Mouse (Mus musculus) left cerebral cortex, adult 2 months (tissue): Measurements from ENCODE around the gene Syt12. TPM values are rescaled to one million over a fixed set of nuclear protein-coding genes. Genes with fewer than 3 reads are reported as not detected.

ENCODE experiments used
- DNase-seq, 2 experiments: peaks; one replicate each; pipeline ENCODE4 v3.0.0; 2021 to 2022; ENCODE audit warnings: low spot score in 2 of 2, mixed read lengths in 1 of 2; ENCODE audit errors: extremely low spot score in 1 of 2
- H3K27ac ChIP-seq: fragments of 200-600 bp; 2 replicates; pipeline ENCODE4 v1.8.1; 2022
- H3K4me3 ChIP-seq: fragments of 200-600 bp; 2 replicates; pipeline ENCODE4 v1.8.1; 2022
- CTCF ChIP-seq: fragments of 200-600 bp; IDR thresholded peaks from 2 replicates; pipeline ENCODE4 v1.8.1; 2022; ENCODE audit warnings: antibody characterized with exemption, mild to moderate bottlenecking, moderate library complexity
- intact Hi-C: fragments of 180-260 bp; cut with DNase I; formaldehyde crosslinking; loops from one replicate; pipeline ENCODE4 v1.15.1; 2025
- total RNA-seq, 2 experiments: library from RNA; stranded (reverse); gene quantifications; 2 replicates each; pipeline ENCODE4 v1.2.3; 2021

Gene Syt12
- total RNA-seq, 2 experiments from 2014 or later, result 36.8 to 39.8 TPM

DNA sequence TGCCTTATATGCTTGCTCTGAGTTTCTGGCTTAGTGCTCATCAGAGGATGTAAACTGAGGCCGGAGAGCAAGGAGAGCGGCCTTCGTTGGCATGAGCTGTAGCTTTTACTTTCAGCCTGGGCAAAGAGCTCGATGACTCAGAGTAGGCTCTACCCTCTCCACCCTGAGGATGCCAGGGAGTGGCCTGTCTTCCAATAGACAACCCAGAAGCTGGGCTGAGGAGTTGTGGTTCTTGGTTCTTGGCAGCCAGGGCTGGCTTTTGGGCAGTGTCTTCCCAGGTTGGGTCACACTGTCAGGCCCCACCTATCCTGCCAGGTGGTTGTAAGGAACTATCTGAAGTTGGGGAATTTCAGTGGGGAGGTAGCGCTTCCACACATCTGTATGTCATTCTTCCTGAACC, 57.5 kb downstream of the Syt12 start:
- no peak for TF ChIP-seq CTCF
- intact Hi-C loops, result loop anchor here (10.0 kb wide), 1 partner anchor 165 kb away; no protein-coding TSS in a partner anchor
- Histone ChIP-seq H3K4me3 (no peak overlapping the region), H3K27ac (no peak overlapping the region)
- DNase-seq, result no peak

DNA sequence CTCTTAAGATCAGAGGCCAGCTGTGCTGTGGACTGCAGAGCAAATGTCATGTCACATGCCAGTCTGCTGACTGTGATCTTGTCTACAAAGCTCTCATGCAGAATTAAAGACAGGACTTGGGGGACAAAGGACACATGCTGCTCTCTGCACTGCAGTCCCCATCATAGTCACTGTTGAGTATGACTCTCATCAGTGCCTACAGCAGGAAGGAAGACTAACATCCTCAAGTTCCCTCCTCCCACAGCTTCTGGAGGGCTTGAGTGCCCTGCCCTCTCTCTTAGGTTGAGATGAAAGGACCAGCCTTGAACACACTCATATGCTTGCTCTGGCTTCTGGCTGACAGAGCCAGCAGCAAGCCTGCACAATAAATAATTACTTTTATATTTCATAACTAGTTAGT, 59.5 kb downstream of the Syt12 start:
- Histone ChIP-seq H3K4me3 (no peak overlapping the region), H3K27ac (no peak overlapping the region)
- no peak for DNase-seq
- intact Hi-C loops, result loop anchor here (10.0 kb wide), 1 partner anchor 163 kb away; no protein-coding TSS in a partner anchor
- TF ChIP-seq CTCF, result no peak

DNA sequence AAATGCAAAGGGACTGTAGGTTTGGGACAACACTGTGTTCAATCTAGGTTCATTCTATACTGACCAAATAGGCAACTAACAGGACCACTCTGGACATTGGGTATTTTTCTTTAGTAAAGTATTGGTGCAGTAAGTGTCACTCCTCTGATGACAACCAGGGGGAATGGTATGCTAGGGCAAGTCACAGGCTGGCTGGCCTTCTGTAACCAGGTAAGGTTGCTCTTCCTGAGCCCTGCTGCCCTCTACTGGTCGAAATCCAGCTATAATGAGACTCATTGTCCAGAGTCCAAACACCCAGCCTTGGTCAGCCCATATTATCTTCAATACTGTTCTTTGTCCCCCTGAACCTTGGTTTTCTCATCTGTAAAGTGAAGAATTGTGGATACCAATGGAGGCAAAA, 60.1 kb downstream of the Syt12 start:
- peak; percentile 72 for TF ChIP-seq CTCF
- H3K4me3 ChIP-seq, result no peak overlapping the region
- no peak overlapping the region for H3K27ac ChIP-seq
- DNase-seq, result peak; percentile 27 to 64
- intact Hi-C loops, result loop anchor here (10.0 kb wide), 1 partner anchor 162 kb away; no protein-coding TSS in a partner anchor

DNA sequence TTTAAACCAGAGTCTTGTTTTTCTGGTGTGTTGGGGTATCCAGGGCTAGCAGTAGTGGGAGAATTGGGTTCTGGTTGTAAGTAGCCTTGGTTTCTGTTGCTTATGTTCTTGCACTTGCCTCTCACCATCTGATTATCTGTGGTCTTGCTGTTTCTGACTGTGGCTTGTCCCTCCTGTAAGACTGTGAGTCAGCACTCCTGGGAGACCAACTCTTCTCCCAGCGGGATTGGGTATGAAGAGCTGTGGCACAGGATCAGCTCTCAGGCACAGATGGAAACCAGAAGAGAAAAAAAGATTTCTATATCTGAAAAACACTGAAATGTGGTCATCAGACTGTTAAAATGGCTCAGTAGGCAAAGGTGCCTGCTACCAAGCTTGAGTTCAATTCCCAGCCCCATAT, 62.6 kb downstream of the Syt12 start:
- no peak overlapping the region for H3K4me3 ChIP-seq
- intact Hi-C loops, result loop anchor here (10.0 kb wide), 1 partner anchor 160 kb away; no protein-coding TSS in a partner anchor
- DNase-seq, result no peak
- no peak for TF ChIP-seq CTCF
- no peak overlapping the region for H3K27ac ChIP-seq

DNA sequence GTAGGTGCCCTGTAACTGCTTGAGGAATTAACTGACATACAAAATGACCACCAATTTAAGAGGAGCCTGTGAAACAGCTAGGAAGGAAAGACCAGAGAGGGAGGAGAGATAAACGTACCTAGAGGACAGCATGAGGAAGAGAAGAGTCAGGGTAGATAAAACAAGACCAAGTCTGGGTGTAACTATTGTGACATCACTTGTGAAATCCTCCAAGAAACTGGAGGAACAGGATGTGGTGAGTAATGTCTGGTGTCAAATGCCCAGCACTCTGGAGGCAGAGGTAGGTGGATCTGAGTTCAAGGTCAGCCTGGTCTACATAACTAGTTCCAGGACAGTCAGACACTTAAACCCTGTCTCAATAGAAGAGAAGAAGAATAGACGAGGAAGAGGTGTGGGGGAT, 68.2 kb downstream of the Syt12 start:
- no peak for DNase-seq
- intact Hi-C loops, result no loop called here
- Histone ChIP-seq H3K4me3 (no peak overlapping the region), H3K27ac (no peak overlapping the region)
- no peak for TF ChIP-seq CTCF

DNA sequence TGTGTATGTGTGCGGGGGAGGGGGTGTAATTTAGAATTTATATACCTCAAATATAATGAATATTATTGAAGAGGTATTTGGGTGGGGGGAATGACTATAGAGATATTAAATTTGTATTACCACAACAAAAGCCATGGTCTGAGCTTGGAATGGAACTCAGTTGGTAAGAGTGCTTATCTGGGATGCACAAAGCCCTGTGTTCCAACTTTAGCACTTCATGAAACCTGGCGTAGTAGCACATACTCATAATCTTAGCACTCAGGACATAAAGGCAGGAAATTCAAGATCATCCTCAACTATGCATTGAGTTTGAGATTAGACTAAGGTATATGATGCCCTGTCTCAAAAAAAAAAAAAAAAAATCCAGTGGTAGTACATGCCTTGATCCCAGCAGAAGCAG, 72.4 kb downstream of the Syt12 start:
- intact Hi-C loops, result no loop called here
- DNase-seq, result no peak
- no peak overlapping the region for H3K4me3 ChIP-seq
- TF ChIP-seq CTCF, result no peak
- H3K27ac ChIP-seq, result no peak overlapping the region

DNA sequence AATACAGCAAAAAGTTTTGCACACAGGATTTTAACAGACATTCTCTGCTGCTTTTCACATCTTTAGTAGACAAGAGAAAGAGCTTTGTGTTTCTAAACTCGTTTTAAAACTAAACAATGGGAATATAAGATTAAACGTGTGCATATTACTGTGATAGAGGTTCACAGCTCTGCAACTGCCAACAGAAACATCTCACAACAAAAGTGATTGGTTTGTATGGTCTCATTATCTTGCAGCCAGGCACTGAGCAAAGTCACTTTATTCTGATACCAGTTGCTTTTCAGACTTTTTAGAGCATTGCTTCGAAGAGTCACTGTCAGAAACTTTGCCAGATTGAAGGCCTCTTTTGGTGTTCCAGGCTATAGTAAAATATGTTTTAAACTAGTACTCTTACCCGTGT, 78.3 kb downstream of the Syt12 start:
- no peak for DNase-seq
- Histone ChIP-seq H3K27ac (no peak overlapping the region), H3K4me3 (no peak overlapping the region)
- intact Hi-C loops, result loop anchor here (5.0 kb wide), 1 partner anchor 78 kb away; the partner anchor contains the start of gene Syt12
- TF ChIP-seq CTCF, result no peak

DNA sequence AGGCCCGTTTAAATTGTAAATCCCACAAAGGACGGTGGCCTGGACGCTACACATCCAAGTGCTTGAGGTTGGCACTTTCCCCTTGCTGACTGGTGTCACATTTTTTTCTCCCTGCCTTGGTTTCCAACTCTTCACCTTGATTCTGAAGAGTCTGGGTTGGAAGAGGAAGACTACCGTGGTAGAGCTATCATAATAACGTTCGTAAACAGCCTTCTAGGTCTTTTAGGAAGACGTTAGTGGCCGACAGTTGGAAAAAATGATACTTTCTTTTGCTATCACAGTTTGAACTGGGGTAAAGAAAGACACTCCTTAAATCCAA, 78.7 kb downstream of the Syt12 start:
- Histone ChIP-seq H3K27ac (peak overlapping the region; percentile 91), H3K4me3 (peak overlapping the region; percentile 100)
- no peak for DNase-seq
- TF ChIP-seq CTCF, result no peak
- intact Hi-C loops, result loop anchor here (5.0 kb wide), 1 partner anchor 79 kb away; the partner anchor contains the start of gene Syt12

DNA sequence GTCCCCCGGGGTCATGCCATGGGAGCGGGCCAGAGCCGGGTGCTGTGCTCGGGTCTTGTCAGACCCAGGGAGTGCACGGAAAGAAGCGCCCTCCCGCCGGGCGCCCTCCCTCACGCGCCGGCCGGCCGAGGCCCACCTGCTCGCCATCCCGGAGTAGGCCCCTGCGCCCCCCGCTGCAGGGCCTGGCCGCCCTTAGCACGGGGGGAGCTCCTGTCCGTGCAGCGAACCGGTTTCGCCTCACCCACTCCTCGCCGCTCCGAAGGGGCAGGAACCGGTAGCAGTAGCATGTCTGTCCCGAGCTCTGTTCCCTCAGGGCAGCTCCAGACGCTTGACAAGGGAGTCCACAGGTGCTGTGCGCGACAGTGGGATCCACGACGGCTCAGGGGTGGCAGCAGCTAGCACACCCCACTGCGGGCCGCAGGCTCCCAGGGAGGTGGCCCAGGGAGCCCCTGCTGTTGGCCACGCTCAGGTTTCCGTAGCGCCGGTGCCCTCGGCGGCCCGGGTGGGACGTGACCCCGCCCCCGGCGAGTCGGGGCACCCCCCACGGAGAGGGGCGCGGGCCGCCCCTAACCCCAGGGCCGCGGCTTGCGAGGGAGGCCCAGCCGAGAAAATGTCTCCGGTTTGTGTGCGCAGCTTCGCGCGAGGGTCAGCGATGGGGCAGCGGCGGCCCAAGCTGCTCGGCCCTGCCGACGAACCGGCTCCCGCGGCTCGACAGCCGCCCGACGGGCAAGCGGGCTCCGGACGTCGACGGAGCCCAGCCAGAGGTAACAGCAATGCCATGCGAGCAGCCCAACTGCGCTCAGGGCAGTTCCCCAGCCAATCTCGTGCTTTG, 79.2 kb downstream of the Syt12 start, which contains the start of gene Kdm2a:
TSS of gene Kdm2a (minus strand) at position 488 of the 832 bp plus-strand sequence.
- no peak for TF ChIP-seq CTCF
- peak; percentile 48 to 51 for DNase-seq
- intact Hi-C loops, result loop anchor here (1.0 to 5.0 kb wide), 2 partner anchors 65 to 79 kb away; partner anchors contain the start of gene Syt12
- Histone ChIP-seq H3K4me3 (peak within 1 kb of the TSS; percentile 100), H3K27ac (peak within 1 kb of the TSS; percentile 91)

DNA sequence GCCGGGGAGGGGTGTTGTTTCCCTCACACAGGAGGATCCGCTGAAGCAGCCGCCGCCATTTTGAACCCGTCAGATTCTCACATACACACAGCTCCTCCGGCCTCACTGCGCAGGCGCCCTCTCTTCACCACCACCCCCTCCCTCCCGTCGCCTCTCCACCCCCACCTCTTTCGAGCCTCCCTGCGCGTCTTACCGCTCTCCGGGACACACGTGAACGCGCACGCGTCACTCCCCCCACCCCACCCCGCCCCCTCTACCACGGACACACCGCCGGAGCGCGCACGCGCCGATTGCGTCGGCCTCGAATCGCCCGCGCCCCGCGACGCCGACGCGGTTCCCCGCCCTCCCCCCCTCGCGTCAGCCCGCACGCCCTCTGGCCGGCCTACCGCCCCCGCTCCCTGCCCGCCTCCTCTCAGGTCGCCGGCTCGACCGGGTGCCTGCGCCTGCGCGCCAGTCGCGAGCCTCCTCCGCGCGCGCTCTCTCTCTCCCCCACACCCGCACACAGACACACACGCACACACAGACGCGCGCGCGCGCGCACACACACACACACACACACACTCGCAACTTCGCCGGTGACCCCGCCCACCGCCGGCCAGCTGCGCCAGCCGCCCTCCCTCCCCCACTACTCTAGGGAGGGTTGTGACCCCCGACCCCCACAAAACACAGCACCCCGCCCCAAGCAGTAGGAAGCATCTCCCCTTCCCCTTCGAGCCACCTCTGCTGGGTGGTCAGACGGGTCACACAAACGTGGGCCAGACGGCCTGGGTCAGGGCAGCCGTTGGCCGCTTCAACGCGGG, 80.0 kb downstream of the Syt12 start:
- DNase-seq, result peak; percentile 90 to 93
- peak overlapping the region; percentile 100 for H3K4me3 ChIP-seq
- no peak for TF ChIP-seq CTCF
- peak overlapping the region; percentile 99 for H3K27ac ChIP-seq
- intact Hi-C loops, result loop anchor here (1.0 to 5.0 kb wide), 2 partner anchors 64 to 80 kb away; partner anchors contain the start of gene Syt12

DNA sequence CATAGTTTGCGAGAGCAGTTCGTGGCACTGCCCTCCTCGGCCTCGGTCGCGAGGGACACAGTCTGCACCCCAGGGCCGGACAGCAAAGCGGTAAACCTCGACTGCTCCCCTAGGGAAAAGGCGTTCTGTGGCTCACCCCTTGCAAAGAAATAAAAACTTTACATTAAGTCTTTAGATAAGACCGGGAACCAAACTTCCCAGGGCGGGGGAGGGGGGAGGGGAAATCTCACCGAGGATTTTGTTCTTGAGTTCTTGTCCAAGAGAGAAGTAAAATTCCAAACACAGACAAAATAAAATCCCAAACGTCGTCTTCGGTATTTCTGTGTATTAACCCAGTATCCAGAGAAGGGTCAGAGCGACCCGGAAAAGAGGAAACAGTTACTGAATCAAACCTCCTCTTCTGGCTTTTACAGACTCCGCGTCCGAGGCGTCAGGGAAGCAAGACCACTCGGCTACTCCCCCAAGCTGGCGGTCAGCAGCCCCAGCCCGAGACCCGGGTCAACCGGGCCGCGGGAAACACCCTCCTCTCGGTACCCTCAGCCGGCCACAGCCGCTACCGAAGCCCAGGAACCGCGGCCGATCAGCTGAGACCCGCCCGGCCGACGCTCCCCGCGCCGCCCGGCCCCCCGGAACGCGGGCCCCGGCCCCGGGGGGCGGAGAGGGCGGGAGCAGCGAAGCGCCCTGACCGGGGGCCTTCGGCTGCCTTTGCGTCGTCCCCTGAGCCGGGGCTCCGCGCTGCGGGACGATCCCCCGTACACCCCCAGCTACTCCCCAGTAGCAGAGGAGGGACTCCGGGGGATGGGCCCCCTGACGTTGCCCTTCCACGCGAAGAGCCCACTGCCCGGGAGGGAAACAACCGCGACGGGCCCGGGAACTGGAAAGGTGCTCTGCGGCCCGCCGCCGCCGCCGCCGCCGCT, 80.9 kb downstream of the Syt12 start:
- no peak for TF ChIP-seq CTCF
- peak overlapping the region; percentile 99 for H3K27ac ChIP-seq
- H3K4me3 ChIP-seq, result peak overlapping the region; percentile 100
- intact Hi-C loops, result loop anchor here (5.0 kb wide), 1 partner anchor 81 kb away; the partner anchor contains the start of gene Syt12
- DNase-seq, result peak; percentile 18 to 23

Other genes starting within 250 kb of the Syt12 start
- gene Pold4, start 245.5 kb downstream of the Syt12 start, total RNA-seq, result 10 to 100 TPM; 15.4 to 17.6 TPM
- 10 to 100 TPM; 60.9 to 72.6 TPM for gene Ssh3, start 208.3 kb downstream of the Syt12 start, total RNA-seq
- 10 to 100 TPM; 68.7 to 75.0 TPM for gene Ankrd13d, start 194.3 kb downstream of the Syt12 start, total RNA-seq
- 100 to 1,000 TPM; 236 to 248 TPM for gene Grk2, start 171.2 kb downstream of the Syt12 start, total RNA-seq
- 10 to 100 TPM; 73.2 to 92.3 TPM for gene Kdm2a, start 79.2 kb downstream of the Syt12 start, total RNA-seq
- gene Rhod, start 38.0 kb downstream of the Syt12 start, total RNA-seq, result 1 to 10 TPM in 1 of 2 experiments, under 1 TPM in 1; 0.75 to 1.2 TPM
- not detected for gene 2010003K11Rik, start 21.1 kb upstream of the Syt12 start, total RNA-seq
- 10 to 100 TPM; 63.2 to 72.1 TPM for gene Pcx, start 33.0 kb upstream of the Syt12 start, total RNA-seq
- gene Lrfn4, start 138.2 kb upstream of the Syt12 start, total RNA-seq, result 10 to 100 TPM; 41.2 to 44.9 TPM
- 10 to 100 TPM; 26.4 to 30.6 TPM for gene Rce1, start 148.2 kb upstream of the Syt12 start, total RNA-seq
- 1 to 10 TPM; 1.5 to 1.6 TPM for gene Gm960, start 221.2 kb upstream of the Syt12 start, total RNA-seq
- gene Sptbn2, start 233.7 kb upstream of the Syt12 start, total RNA-seq, result 100 to 1,000 TPM; 561 to 597 TPM